Mouse (Mus musculus): ENCODE measurements around the gene Smim4.

The Smim4 gene

DNA sequence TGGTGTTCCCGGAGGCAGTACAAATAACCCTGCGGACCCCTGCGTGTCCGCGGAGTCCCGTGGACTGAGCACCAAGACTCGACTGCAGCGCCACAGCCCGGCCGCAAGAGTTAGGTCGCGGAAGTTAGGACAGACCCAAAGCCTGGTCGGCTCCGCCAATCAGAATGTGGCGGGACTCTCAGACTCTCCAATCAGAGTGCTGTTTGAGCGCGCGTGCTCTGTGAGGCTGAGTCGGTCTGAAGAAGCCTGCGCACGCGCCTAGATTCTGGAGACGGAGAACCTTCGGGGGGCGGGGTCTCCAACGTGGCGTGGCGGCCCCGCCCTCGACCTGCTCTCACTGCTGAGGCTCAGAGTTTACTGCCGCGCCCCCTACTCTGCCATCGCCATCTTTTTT lies at the start of gene Smim4:
Gene Smim4, minus strand, starts transcription at position 131 of the 394 bp plus-strand sequence.
- peak; percentile 97 for DNase-seq (ENCODE audit: low spot score)

DNA sequence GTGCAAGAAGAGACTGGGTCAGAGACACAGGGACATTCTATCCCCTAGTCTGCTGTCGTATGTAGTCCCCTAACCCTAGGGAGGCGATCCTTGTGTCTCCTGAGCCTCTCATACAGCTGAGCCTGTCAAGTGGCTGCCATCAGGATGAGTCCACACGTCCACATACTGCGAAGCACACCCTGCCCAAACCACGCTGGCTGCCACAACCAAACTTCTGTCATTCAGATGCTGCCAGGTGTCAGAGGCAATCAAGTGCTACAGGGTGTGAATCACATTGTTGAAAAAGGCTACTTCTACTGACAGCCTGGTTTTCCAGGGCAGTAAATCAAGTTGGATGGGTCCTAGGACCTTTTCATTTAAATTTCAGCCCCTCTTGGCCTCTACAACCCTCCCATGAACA lies 49.0 kb upstream of the Smim4 start:
- no peak for DNase-seq (ENCODE audit: low spot score)

- DNase-seq (ENCODE audit: low spot score) = no peak
Measured at GRCm38 (mm10) chr14:31177287-31177686, 48.5 kb upstream of the Smim4 start.

DNA sequence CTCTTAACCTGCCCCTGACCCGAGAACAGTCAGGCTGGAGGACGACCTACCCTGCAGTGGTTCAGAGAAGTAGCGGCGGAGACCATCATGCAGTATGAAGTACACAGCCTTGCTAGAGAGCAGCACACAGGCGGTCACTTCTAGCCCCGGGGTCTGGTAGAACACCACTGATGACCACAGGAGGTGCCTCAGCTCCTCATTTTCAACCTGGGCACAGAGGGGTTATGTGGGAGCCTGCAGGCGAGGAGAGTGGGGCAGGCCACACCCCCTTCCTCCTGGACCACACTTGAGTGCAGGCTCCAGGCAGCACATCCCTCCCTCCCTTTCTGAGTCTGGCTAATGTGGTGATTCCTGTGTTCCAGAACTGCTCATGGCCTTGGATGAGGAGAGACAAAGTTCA lies 44.8 kb upstream of the Smim4 start:
- DNase-seq (ENCODE audit: low spot score) = no peak

DNA sequence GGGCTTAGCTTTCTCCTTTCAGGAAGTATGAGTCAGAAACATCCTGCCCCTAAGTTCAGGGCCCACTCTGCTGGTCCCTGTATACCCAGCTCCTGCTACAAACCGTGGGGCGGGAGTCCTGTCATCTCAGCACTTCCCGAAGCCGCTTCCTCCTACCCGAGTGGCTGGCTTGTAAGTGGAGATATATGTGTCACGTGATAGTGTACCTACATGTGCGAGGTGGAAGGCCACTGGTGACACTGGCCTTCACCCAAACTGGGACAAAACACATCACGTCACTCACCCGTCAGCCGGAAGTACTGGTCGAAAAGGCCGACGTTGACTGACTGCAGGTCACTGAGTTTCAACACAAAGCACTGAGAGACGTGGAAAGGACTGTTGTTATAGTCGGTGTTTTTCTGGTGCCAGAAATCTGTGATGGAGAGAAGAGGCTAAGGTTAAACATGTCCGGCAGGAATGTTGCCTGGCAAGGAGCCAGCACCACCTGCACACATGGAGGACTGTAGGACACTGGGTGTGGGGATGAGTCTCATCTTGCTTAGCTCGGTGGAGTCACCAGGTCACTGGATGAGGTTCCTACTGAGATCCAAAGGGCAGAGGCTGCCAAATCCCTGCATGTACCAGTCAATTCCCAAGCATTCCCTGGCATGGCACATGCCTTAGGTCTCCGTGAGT lies 44.2 kb upstream of the Smim4 start:
- DNase-seq (ENCODE audit: low spot score) = no peak

DNA sequence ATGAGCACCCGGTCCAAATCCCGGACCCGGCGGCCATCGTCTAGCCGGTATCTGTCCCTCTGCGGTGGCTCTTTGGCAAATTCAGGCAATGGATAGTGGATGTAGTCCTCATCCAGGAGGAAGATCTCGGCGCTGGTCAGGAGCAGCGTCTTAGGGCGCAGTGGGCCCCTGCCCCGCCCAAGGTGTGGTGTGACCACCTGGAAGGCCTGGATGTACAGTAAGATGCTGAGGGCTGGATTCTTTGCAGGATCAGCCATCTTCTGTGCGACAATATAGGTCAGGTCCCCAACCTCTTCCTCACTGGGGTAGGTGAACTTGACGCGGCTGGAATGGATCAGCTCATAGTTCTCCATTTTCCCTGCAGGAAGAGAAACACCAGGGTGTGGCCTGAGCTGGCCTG lies 43.1 kb upstream of the Smim4 start:
- no peak for DNase-seq (ENCODE audit: low spot score)

GRCm38 (mm10) chr14:31171386-31171785 lies 42.6 kb upstream of the Smim4 start:
- no peak for DNase-seq (ENCODE audit: low spot score)

DNA sequence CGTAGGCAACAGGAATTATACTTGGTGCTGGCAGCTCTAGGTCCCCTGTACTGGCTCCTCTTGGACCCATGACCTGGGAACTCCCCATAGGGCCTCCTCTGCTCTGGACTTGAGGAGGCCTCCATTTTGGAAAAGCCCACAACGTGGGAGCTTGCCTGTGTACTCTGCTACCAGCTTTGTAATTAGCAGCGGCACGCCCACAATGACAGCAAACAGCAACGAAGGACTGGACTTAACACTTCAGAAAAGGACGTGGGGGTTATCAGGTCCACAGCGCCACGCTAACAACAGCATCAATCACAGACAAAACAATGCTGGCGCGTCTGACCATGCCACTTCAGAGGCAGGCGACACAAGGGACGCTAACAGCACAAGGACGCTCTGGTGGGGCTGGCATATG lies 42.2 kb upstream of the Smim4 start:
- no peak for DNase-seq (ENCODE audit: low spot score)

DNA sequence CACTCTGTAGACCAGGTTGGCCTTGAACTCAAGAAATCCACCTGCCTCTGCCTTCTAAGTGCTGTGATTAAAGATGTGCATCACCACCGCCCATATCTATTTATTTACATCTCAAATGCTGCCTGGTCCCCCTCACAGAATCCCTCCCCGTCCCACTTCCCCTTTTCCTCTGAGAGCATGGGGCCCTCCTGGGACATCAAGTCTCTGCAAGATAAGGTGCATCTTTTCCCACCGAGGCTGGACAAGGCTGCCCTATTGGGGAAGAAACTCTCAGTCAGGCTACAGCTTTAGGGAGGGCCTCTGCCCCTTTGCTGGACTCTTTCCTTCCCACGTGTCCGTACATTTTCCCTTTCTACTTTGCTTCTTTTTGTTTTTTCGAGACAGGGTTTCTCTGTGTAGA lies 40.8 kb upstream of the Smim4 start:
- DNase-seq (ENCODE audit: low spot score) = no peak

- DNase-seq (ENCODE audit: low spot score) = no peak
Measured at GRCm38 (mm10) chr14:31168425-31168824, 39.7 kb upstream of the Smim4 start, which contains the start of gene Stab1. Gene Stab1 (minus strand): TSS chr14:31168641.

GRCm38 (mm10) chr14:31166827-31167226 lies 38.1 kb upstream of the Smim4 start:
- no peak for DNase-seq (ENCODE audit: low spot score)

GRCm38 (mm10) chr14:31165991-31166630 lies 37.4 kb upstream of the Smim4 start:
- no peak for DNase-seq (ENCODE audit: low spot score)

GRCm38 (mm10) chr14:31165458-31165857 lies 36.7 kb upstream of the Smim4 start:
- no peak for DNase-seq (ENCODE audit: low spot score)

GRCm38 (mm10) chr14:31165010-31165409 lies 36.3 kb upstream of the Smim4 start:
- DNase-seq (ENCODE audit: low spot score) = no peak

GRCm38 (mm10) chr14:31164067-31164466 lies 35.3 kb upstream of the Smim4 start:
- no peak for DNase-seq (ENCODE audit: low spot score)

GRCm38 (mm10) chr14:31161638-31162037 lies 32.9 kb upstream of the Smim4 start:
- no peak for DNase-seq (ENCODE audit: low spot score)

DNA sequence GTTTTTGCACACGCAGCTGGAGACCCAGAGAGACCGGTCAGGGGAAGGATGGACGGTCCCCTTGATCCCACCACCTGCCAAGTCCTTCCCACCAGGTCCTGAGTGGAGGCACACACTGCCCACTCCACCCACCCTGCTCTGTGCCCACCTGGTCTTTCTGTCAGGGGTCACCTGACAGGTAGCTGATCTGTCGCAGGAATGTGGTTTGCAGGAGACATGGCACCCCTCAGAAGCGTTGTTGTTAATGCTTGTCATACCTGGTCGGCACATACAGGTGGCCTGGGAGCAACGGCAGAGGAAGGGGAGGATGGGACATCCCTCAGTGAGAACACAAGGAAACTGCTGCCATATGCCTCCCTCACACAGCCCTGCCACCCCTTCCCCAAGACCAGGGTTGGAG lies 32.4 kb upstream of the Smim4 start:
- no peak for DNase-seq (ENCODE audit: low spot score)

DNA sequence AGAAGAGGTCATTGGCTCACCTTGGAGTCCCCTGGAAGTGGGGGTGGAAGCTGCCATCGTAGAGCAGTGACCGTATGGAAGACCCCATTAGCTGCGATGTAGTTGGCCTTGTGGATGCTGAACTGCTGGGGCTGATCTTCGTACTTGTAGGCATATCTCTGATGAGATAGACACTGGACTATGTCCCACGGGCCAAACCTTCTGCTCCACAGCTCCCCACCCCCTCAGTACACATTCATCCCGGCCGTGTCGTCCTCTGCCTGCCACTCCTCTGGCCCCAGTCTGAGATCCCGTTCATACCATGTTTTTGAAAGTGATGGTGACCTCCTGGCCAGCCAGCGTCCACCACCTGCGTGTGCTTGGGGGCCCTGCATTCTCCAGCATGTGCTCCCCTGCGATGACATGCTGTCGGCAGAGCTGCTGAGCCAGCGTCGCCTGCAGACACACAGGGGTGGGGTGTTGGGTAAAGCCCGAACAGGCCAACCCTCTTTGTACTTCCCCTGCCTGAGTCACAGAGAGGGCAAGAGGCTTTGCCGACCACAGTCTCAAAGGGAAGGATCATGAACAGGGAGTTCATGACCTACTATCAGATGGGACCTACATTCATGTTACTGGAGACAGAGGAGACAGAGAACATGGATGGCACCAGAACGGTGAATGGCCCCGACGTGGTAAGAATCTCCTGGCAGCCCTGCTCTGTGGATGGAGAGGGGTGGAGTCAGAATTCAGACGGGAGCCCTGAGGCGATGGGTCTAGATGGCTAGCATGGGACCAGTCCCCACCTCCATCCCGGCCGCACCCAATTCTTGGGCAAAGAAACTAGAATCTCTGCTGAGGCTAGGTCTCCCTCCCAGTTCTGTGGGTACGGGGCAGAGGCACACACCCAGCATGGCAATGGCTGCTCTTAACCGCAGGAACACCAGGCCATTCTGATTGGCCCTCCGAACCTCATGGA lies 31.7 kb upstream of the Smim4 start:
- DNase-seq (ENCODE audit: low spot score) = no peak

GRCm38 (mm10) chr14:31145694-31146093 lies 16.9 kb upstream of the Smim4 start:
- no peak for DNase-seq (ENCODE audit: low spot score)

GRCm38 (mm10) chr14:31141011-31141410 lies 12.3 kb upstream of the Smim4 start:
- DNase-seq (ENCODE audit: low spot score) = no peak

DNA sequence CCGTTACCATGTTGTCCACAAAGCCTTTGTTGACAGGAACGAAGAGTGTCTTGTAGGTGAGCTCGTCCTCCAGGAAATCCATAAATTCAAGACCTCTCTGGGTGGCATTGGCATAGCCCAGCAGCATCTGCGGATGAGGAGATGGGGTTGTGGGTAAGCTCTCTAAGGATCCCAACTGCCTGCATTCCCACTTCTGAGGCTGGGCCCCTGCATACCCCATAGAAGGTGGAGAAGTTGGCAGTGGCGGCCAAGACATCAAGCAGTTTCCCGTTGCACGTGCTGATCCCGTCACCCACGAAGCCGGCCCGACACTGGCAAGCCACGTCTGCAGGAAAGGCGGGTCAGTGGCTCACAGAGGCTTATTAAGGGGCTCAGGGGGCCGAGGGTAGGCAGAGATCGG lies 11.4 kb upstream of the Smim4 start:
- DNase-seq (ENCODE audit: low spot score) = no peak

GRCm38 (mm10) chr14:31139666-31140065 lies 10.9 kb upstream of the Smim4 start:
- DNase-seq (ENCODE audit: low spot score) = no peak
